Mouse (Mus musculus): ENCODE data around the gene Ceacam18.

DNA sequence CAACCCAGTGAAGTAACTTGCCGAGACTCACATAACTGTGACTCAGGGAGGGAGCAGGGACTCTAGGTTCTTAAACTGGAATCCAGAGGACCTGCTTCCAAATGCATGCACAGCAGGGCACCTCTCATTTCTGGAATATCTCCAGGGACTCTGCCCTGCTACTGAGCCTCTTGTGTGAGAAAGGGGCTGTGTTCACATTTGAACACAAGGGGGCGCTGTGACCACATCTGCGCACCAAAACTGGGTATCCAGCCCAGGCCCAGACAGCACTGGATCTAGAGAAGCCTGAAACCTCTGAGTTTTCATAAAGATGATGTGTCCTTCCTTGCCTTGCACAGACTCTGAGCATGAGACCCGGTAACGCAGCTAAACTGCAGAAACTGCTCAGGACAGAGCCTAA is 46.5 kb downstream of the Ceacam18 start:
- TF ChIP-seq CTCF (IDR thresholded peaks at IDR 0.05) (peak; percentile 94), EP300 (IDR thresholded peaks at IDR 0.05) (no peak)
